ENCODE assay signal across 18 mouse cellular contexts in the genomic region with DNA sequence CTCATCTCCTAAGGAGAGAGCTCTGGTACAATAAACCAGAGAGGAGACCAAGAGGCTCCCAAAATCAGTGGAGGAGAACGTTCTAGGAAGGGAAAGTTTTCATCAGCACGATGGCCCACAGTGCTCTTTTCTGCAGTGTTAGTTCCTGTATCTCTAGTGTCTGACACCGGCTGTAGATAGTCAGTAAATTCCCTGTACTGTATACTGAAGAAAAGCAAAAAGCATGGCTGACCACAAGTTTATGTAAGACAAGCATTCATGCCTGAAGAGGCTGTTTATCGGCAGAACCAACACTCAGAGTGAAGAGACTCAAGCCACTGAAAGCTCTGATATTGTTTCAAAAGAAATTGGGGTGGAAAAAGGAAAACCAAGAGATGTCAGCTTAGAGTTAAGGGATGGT. TPM values are rescaled to one million over a fixed set of nuclear protein-coding genes. Genes with fewer than 3 reads are reported as not detected.
DNase-seq lines count a peak whose midpoint lies in the region; ATAC-seq and TF ChIP-seq lines count a peak whose summit lies in the region.
"Had no signal": no experiment of that assay in that cellular context is flagged by ENCODE, and none has a peak within 500 bp of the region (broad histone marks: within the 10 kb centered on the region; RNA-seq: fewer than 3 reads in every experiment).

No protein-coding gene starts in this region.

- no peaks in the 10 kb centered on the region for H3K36me3 ChIP-seq in heart, embryonic 12.5 days
- H3K36me3 ChIP-seq in lung, postnatal 0 days (ENCODE audit: insufficient read depth, low read length), result no peaks in the 10 kb centered on the region
- no peaks in the 10 kb centered on the region for H3K36me3 ChIP-seq in intestine, postnatal 0 days (ENCODE audit: control insufficient read depth, insufficient read depth)
- H3K36me3 ChIP-seq: embryonic facial prominence, embryonic 12.5 days; forebrain, embryonic 10.5 days; hindbrain, embryonic 10.5 days; midbrain, embryonic 15.5 days had no signal

- intact Hi-C loops in heart, postnatal 36 days (cut with DNase I), result no loop called here

- H3K4me3 ChIP-seq in heart, embryonic 12.5 days, result no peak overlapping the region
- no peak overlapping the region for H3K4me3 ChIP-seq in lung, postnatal 0 days (ENCODE audit: low read depth, low read length)
- no peak overlapping the region for H3K4me3 ChIP-seq in intestine, postnatal 0 days (ENCODE audit: low read depth, low read length)
- H3K4me3 ChIP-seq: embryonic facial prominence, embryonic 12.5 days; forebrain, embryonic 10.5 days; hindbrain, embryonic 10.5 days; midbrain, embryonic 15.5 days had no signal

- peaks cover 6% of the 10 kb centered on the region for H3K4me1 ChIP-seq in heart, embryonic 12.5 days (replicated peaks)
- no peaks in the 10 kb centered on the region for H3K4me1 ChIP-seq in lung, postnatal 0 days (ENCODE audit: insufficient read depth, low read depth, low read length)
- H3K4me1 ChIP-seq in intestine, postnatal 0 days (replicated peaks; ENCODE audit: control insufficient read depth, insufficient read depth, low read length), result no peaks in the 10 kb centered on the region
- H3K4me1 ChIP-seq: embryonic facial prominence, embryonic 12.5 days; forebrain, embryonic 10.5 days; hindbrain, embryonic 10.5 days; midbrain, embryonic 15.5 days had no signal

- no peak for ATAC-seq in heart, embryonic 12.5 days (ENCODE audit: insufficient number of reproducible peaks, low FRiP score)
- no peak for ATAC-seq in lung, postnatal 0 days
- ATAC-seq in hematopoietic stem cell, adult 5-6 weeks (replicated peaks in 1 of 2; ENCODE audit: insufficient read depth in 1 of 2, low FRiP score in 2 of 2, low TSS enrichment in 1 of 2, low read depth in 1 of 2, poor library complexity in 2 of 2, severe bottlenecking in 2 of 2), result peak; percentile 33 to 43; a peak in 3 of 4 replicates
- no peak for ATAC-seq in intestine, postnatal 0 days
- ATAC-seq: midbrain, embryonic 15.5 days had no signal

- H3K9me3 ChIP-seq in heart, embryonic 12.5 days (replicated peaks), result no peaks in the 10 kb centered on the region
- H3K9me3 ChIP-seq in lung, postnatal 0 days (ENCODE audit: low read length), result no peaks in the 10 kb centered on the region
- no peaks in the 10 kb centered on the region for H3K9me3 ChIP-seq in intestine, postnatal 0 days (ENCODE audit: control insufficient read depth)
- H3K9me3 ChIP-seq: embryonic facial prominence, embryonic 12.5 days; forebrain, embryonic 10.5 days; hindbrain, embryonic 10.5 days; midbrain, embryonic 15.5 days had no signal

- TF ChIP-seq CTCF in lung, postnatal 0 days (IDR thresholded peaks at IDR 0.05), result no peak
- no peak for TF ChIP-seq CTCF in intestine, postnatal 0 days (IDR thresholded peaks at IDR 0.05; ENCODE audit: low read depth)

- peak overlapping the region; percentile 4; the same call in 1 of the 2 replicates for H3K4me2 ChIP-seq in heart, embryonic 12.5 days
- H3K4me2 ChIP-seq in lung, postnatal 0 days (replicated peaks; ENCODE audit: low read depth, low read length), result 0 out of 2 replicates have a peak overlapping the region, but pooled peaks have one; percentile 3
- no peak overlapping the region for H3K4me2 ChIP-seq in intestine, postnatal 0 days (replicated peaks; ENCODE audit: low read depth)
- H3K4me2 ChIP-seq: embryonic facial prominence, embryonic 12.5 days; midbrain, embryonic 15.5 days had no signal

- H3K9ac ChIP-seq in heart, embryonic 12.5 days, result no peak overlapping the region
- no peak overlapping the region for H3K9ac ChIP-seq in lung, postnatal 0 days (replicated peaks; ENCODE audit: low read depth)
- no peak overlapping the region for H3K9ac ChIP-seq in intestine, postnatal 0 days (ENCODE audit: low read depth, low read length)
- H3K9ac ChIP-seq: embryonic facial prominence, embryonic 12.5 days; midbrain, embryonic 15.5 days had no signal

- H3K27ac ChIP-seq in heart, embryonic 12.5 days (ENCODE audit: poor library complexity, severe bottlenecking), result no peak overlapping the region
- no peak overlapping the region for H3K27ac ChIP-seq in lung, postnatal 0 days (ENCODE audit: low read length)
- H3K27ac ChIP-seq in intestine, postnatal 0 days (ENCODE audit: low read depth, low read length), result no peak overlapping the region
- H3K27ac ChIP-seq: embryonic facial prominence, embryonic 12.5 days; forebrain, embryonic 10.5 days; hindbrain, embryonic 10.5 days; midbrain, embryonic 15.5 days had no signal

- no peak for DNase-seq in heart, postnatal 36 days
- no peak for DNase-seq in lung, postnatal 0 days (ENCODE audit: low spot score)
- no peak for DNase-seq in lung, postnatal 36 days
- no peak for DNase-seq in adipocyte (ENCODE audit: low spot score)
- DNase-seq: B cell, adult 2 months; cerebellum, postnatal 25 days; kidney, adult 2 months; kidney, postnatal 14 days; thymus, postnatal 36 days had no signal

- H3K27me3 ChIP-seq in heart, embryonic 12.5 days (replicated peaks), result no peaks in the 10 kb centered on the region
- H3K27me3 ChIP-seq in lung, postnatal 0 days (replicated peaks; ENCODE audit: insufficient read depth, low read length), result no peaks in the 10 kb centered on the region
- no peaks in the 10 kb centered on the region for H3K27me3 ChIP-seq in intestine, postnatal 0 days (replicated peaks; ENCODE audit: control insufficient read depth, insufficient read depth, low read length)
- H3K27me3 ChIP-seq: embryonic facial prominence, embryonic 12.5 days; midbrain, embryonic 15.5 days had no signal

- TF ChIP-seq EP300 in lung, postnatal 0 days (IDR thresholded peaks at IDR 0.05), result no peak

- WGBS in heart, embryonic 12.5 days, result 57% methylated on average over 4 of the region's 4 CpGs
- WGBS in lung, postnatal 0 days, result 56% methylated on average over 4 of the region's 4 CpGs
- WGBS in intestine, postnatal 0 days, result 78% methylated on average over 4 of the region's 4 CpGs

RNA-seq across cellular contexts. Expression of gene Uox, which starts 13.3 kb away (rescaled TPM):
- polyA plus RNA-seq in heart, embryonic 12.5 days (2016; fragmentation: Nextera tagmentation; extraction: Ambion mirVana), result 0.08 TPM in 1 of 2 replicates, not detected in the other
- not detected for total RNA-seq in heart, postnatal 36 days (2021)
- polyA plus RNA-seq in lung, postnatal 0 days (2015; fragmentation: Nextera tagmentation; extraction: Ambion mirVana), result 0.29 and 0.63 TPM in 2 replicates
- total RNA-seq in hematopoietic stem cell, adult 5-6 weeks (2017), result not detected in 2 replicates
- 0.10 TPM in 1 of 2 replicates, not detected in the other for polyA plus RNA-seq in intestine, postnatal 0 days (2015; fragmentation: Nextera tagmentation; extraction: Ambion mirVana)
- polyA plus RNA-seq: embryonic facial prominence, embryonic 12.5 days; forebrain, embryonic 10.5 days; hindbrain, embryonic 10.5 days; kidney, adult 2 months; midbrain, embryonic 15.5 days had no signal

RNA-seq across cellular contexts. Expression of gene Dnase2b, which starts 31.9 kb away (rescaled TPM):
- not detected in 2 replicates for polyA plus RNA-seq in heart, embryonic 12.5 days (2016; fragmentation: Nextera tagmentation; extraction: Ambion mirVana)
- total RNA-seq in heart, postnatal 36 days (2021), result not detected
- 0.05 and 0.07 TPM in 2 replicates for polyA plus RNA-seq in lung, postnatal 0 days (2015; fragmentation: Nextera tagmentation; extraction: Ambion mirVana)
- not detected in 2 replicates for total RNA-seq in hematopoietic stem cell, adult 5-6 weeks (2017)
- not detected in 2 replicates for polyA plus RNA-seq in intestine, postnatal 0 days (2015; fragmentation: Nextera tagmentation; extraction: Ambion mirVana)
- total RNA-seq: left cerebral cortex, postnatal 10 days had no signal
- polyA plus RNA-seq: embryonic facial prominence, embryonic 12.5 days; forebrain, embryonic 10.5 days; hindbrain, embryonic 10.5 days; kidney, adult 2 months; midbrain, embryonic 15.5 days; testis, adult 2 months had no signal

Comparison
In these comparisons a context has a peak if more than half of its experiments do, and no peak if none do; other contexts are left out.
1. ATAC-seq: peak in hematopoietic stem cell, adult 5-6 weeks (2 of 2); none in heart, embryonic 12.5 days (single experiment), lung, postnatal 0 days (single experiment) and intestine, postnatal 0 days (single experiment).